Mouse (Mus musculus) adrenal gland, postnatal 36 days (tissue): Measurements from ENCODE around the gene Foxa3. TPM values are rescaled to one million over a fixed set of nuclear protein-coding genes. Genes with fewer than 3 reads are reported as not detected.
"Not testable (repeated sequence)": the region's sequence is repeated elsewhere in the genome, so short reads cannot be mapped to it uniquely, and the experiment has no call there.

ENCODE experiments used
- DNase-seq, 2 experiments: peaks; one replicate each; pipeline ENCODE4 v3.0.0; 2021; ENCODE audit warnings: mixed read lengths in 1 of 2
- long read RNA-seq, 2 experiments: library from polyadenylated mRNA; stranded (forward); transcript quantifications; one replicate each; pipeline ENCODE4 v2.0.0; 2021; ENCODE audit warnings: borderline sequencing depth in 2 of 2
- total RNA-seq, 2 experiments: library from RNA; stranded (reverse); gene quantifications; 2 replicates each; pipeline ENCODE4 v1.2.3; 2021

Gene Foxa3
- total RNA-seq = not detected
- long read RNA-seq, experiment 1 = 0 reads
- long read RNA-seq, experiment 2 = 0 reads

- peak; percentile 43 to 73 for DNase-seq
These were observed at the start of gene Foxa3 for GRCm38 (mm10) chr7:19023357-19023814. Gene Foxa3, minus strand, starts transcription at chr7:19023538.

DNA sequence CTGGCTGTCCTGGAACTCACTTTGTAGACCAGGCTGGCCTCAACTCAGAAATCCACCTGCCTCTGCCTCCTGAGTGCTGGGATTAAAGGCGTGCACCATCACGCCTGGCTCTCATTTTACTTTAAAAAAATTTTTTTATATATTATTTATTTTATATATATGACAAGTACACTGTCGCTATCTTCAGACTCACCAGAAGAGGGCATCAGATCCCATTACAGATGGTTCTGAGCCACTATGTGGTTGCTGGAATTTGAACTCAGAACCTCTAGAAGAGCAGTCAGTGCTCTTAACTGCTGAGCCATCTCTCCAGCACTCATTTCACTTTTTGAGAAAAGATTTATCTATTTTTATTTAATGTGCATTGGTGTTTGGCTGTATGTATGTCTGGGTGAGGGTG is 47.7 kb upstream of the Foxa3 start:
- not testable (repeated sequence) for DNase-seq

DNA sequence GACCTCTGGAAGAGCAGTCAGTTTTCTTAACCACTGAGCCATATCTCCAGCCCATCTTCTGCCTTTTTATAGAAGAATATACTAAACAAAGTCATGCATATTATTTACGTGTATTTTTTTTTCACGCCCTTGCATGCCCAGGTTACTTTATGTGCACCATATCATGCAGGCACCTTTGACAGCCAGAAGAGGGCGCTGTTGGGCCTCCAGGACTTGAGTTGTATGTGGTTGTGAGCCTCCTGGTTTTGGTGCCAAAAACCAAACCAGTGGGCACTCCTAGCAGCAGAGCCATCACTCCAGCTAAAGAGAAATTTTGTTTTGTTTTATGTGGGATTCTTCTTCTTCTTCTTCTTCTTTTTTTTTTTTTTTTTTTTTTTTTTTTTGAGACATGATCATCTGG is 46.2 kb upstream of the Foxa3 start:
- DNase-seq = peak in 1 of 2 experiments; percentile 42

DNA sequence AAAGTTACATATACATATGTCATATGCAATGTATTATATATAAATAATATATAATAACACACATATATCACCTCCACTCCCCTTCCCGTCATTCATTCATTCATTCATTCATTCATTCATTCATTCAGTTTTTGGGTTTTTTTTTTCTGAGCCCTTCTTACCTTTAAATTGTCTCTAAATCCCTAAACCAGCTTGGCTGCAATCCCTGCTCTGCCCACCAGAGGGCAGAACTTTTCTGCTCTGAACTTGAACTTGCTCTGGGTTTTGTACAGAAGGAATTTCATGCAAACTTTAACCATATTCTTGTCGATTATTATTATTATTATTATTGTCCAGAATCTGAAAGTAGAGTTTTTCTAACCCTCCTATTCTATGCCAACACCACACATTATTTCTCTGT is 45.4 kb upstream of the Foxa3 start:
- peak; percentile 73 to 82 for DNase-seq

DNA sequence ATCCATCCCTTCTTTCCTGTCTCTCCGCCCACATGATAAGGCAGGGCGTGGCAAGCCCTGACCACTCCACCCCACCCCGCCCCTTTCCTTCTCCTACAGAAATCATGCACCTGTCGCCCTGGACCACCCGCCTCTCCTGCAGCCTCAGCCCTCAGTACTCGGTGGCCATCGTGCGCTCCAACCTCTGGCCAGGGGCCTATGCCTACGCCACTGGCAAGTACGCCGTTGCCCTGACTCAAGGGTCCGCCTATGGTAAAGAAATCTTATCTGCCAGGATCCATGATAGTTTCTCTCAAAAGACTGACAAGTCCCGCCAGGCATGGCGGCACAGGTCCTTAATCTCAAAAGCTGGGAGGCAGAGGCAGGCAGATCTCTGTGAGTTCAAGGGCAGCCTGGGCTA is 44.6 kb upstream of the Foxa3 start:
- no peak for DNase-seq

- DNase-seq = no peak
These were observed 43.7 kb upstream of the Foxa3 start for GRCm38 (mm10) chr7:19067063-19067462.

- no peak for DNase-seq
These were observed 42.6 kb upstream of the Foxa3 start for GRCm38 (mm10) chr7:19065896-19066295.

- DNase-seq = no peak
These were observed 34.1 kb upstream of the Foxa3 start for GRCm38 (mm10) chr7:19057405-19057804.

DNA sequence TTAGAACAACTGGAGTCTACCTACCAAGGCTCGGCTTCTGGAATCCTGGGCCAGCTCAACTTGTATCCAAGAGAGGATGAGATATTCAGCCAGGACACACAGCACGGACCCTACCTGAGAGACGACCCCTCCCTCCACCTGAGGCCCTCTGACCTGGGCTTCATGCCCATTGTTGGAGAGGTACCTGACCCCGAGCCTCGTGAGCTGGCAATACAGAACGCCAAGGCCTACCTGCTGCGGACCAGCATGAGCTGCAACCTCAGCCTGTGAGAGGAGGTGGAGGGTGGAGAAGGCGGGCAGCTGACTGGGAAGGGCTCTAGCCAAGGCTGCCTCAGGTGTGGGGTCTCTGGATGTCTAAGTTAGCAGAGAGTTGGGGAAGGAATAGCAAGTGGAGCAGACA is 31.8 kb upstream of the Foxa3 start:
- no peak for DNase-seq

- no peak for DNase-seq
These were observed 31.4 kb upstream of the Foxa3 start for GRCm38 (mm10) chr7:19054777-19055076.

GRCm38 (mm10) chr7:19054047-19054776 is 30.9 kb upstream of the Foxa3 start, which contains the start of gene Rsph6a:
Gene Rsph6a, plus strand, starts transcription at chr7:19054690.
- DNase-seq = peak; percentile 36 to 56

- no peak for DNase-seq
These were observed 29.8 kb upstream of the Foxa3 start for GRCm38 (mm10) chr7:19053136-19053532.

- no peak for DNase-seq
These were observed 29.2 kb upstream of the Foxa3 start for GRCm38 (mm10) chr7:19052345-19053135.

DNA sequence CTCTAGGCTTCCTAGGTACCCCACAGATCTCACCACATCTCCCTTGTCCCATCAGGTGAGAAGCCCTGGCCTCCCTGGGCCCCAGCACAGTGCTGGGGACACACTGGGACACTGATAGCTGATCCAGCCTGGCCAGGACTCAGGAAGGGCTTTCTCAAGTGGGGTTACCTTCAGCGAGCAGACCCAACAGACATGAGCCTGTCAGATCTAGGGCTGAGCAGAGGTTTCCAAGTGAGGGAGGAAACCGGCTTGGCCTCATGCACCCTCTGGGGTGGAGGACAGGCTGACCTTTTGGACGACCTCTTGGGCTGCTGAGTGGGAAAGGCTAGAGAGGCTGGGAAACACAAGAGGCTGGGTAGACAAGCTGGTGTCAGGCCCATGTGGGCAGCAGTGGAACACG is 27.8 kb upstream of the Foxa3 start:
- DNase-seq = no peak

DNA sequence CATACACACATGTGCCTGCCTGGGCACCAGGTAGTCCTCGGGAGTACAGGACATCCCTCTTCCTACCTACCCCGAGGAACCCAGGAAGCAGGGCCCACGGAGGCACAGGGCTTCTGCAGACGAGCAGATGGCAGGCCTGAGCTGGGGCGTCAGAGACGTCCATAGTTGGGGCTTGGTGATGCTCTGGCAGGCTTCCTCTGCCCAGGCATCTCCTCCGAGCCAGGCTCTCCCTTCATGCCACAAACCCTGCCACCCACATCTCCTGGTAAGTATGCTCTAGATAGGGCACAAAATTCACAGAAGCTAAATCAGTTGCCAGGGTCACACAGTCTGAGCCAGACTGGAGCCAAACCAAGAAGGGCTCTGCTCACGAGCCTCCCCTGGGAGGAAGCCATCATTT is 26.8 kb upstream of the Foxa3 start:
- no peak for DNase-seq

DNA sequence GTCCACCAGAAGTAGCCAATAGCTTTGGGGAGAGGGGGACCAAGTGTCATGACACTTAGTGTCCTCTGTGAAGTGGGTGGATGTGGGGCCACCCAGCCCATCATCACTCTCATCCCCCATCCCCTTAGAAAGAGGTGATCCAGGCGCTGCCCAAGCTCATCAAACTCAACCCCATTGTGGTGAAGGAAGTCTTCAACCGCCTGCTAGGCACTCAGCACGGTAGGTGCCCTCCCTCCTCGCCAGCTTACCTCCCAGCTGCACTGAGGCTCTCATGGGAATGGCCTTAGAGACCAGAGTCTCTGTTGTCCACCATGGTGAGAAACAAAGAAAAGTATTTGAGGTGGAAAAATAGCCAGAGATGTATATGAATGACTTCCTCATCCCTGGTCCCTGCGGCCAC is 25.9 kb upstream of the Foxa3 start:
- DNase-seq = no peak

GRCm38 (mm10) chr7:19048006-19048527 is 24.7 kb upstream of the Foxa3 start:
- no peak for DNase-seq

DNA sequence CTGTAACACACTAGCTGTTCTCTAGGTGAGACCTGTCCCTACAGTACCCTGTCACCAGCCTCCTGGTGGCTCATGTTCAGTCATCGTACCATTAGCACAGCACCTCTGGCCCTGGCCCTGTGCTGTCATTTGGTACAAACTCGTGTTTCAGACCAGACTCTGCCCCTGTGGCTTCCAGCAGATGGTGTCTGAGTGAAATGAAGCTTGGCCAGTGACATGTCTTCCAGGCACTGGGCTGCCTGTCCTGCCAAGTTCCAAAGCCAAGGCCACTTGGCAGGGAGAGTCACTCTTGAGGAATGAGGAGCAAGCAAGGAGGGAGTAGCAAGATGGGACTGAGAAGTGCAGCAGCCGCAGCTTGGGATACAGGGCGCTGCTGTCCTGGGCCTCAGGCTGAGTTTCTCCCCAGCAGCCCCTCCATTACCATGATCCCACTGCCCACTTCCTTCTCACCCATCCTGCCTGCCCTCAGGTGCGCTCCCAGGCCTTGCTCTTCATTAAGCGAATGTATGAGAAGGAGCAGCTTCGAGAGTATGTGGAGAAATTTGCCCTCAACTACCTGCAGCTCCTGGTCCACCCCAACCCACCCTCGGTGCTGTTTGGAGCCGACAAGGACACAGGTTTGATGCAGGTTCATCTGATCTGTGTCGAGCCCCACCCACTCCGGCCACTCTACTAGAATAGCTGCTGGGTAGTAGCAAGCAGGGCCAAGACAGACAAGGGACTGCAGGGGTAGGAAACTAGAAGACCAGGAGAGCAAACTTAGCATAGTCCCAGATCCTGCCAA is 23.1 kb upstream of the Foxa3 start:
- DNase-seq = peak; percentile 83 to 87

DNA sequence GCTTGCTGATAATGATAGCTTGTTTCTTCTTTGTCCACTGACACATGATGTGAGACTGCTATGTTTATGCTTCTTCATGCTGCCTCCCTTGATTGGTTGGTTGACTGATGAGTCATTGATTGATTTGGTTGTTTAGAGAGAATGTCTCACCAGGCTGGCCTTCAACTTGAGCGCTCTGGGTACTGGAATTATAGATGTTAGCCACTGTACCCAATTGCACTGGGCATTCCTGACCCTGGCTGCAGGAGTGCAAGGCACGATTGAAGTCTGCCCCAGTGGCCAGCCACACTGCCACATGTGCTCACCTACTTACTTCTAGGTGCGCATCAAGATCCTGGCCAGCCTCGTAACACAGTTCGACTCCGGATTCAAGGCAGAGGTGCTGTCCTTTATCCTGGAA is 21.3 kb upstream of the Foxa3 start:
- peak; percentile 54 to 56 for DNase-seq

DNA sequence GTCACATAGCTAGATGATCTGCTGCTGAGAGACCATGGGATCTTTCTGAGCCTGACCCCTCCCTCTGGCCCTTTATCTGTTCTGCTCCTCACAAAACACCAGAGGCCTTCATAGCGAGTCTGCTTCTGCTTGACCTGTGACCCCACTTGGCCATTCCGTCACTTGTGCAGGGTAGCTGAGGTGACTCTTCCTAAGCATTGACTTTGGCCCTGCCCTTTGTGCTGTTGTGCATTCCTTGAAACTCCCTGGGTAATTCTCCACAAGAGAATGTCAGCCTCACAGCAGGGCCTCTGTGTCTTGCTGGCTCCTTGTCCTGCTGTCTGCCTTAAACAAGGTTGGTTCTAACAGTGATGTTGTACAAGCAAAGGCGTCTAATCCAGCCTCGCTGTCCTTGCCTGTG is 8.3 kb upstream of the Foxa3 start:
- DNase-seq = no peak

- DNase-seq = peak; percentile 42 to 67
These were observed 5.8 kb upstream of the Foxa3 start for GRCm38 (mm10) chr7:19029084-19029653.

DNA sequence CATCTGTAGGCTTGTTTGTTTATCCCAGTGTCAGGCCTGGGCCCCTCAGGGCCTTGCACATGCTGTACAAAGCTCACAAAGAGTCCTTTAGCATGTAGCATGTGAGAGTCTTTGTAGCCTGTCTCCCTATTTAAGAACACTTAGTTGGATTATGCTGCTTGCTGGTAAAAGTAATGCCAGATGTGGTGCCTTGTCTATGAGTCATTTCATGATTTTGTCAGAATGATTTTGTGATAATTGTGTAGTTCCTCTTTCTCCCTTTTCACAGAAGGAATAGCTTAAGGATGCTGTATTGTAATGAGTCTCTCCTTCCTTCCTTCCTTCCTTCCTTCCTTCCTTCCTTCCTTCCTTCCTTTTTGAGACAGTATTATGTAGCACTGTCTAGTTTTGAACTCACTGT is 4.7 kb upstream of the Foxa3 start:
- no peak for DNase-seq
